Mouse (Mus musculus): Measurements from ENCODE around the gene Ing3. TPM values are rescaled to one million over a fixed set of nuclear protein-coding genes. Genes with fewer than 3 reads are reported as not detected.

Gene Ing3
- total and polyA plus RNA-seq, 3 experiments, result 14.5 to 34.3 (median 21.9) TPM

- no peak overlapping the region for H3K4me2 ChIP-seq (ENCODE audit: insufficient read depth, low read depth, poor library complexity, severe bottlenecking)
Observed at GRCm38 (mm10) chr6:22003200-22003587, 53.8 kb downstream of the Ing3 start.

GRCm38 (mm10) chr6:22003959-22004543 is 54.7 kb downstream of the Ing3 start:
- Histone ChIP-seq H3K36me3 (replicated peaks in 1 of 2; ENCODE audit: control insufficient read depth in 1 of 2, insufficient read depth in 1 of 2, low read length in 1 of 2) (no peaks in the 10 kb centered on the region), H3K4me2 (ENCODE audit: insufficient read depth, low read depth, poor library complexity, severe bottlenecking) (peak overlapping the region; percentile 21; the same call in 1 of the 2 replicates), H3K27me3 (replicated peaks) (no peaks in the 10 kb centered on the region), H3K27ac (ENCODE audit: insufficient read depth, low read depth) (no peak overlapping the region), H3K4me3 (replicated peaks in 1 of 3; ENCODE audit: low read depth in 2 of 3, low read length in 2 of 3, poor library complexity in 1 of 3) (no peak overlapping the region), H3K4me1 (ENCODE audit: control insufficient read depth in 1 of 2, insufficient read depth in 2 of 2) (peaks cover 4 to 13% of the 10 kb centered on the region in 2 experiments), H3K9ac (ENCODE audit: insufficient read depth, low read depth) (no peak overlapping the region), H3K9me3 (replicated peaks; ENCODE audit: low read length) (no peaks in the 10 kb centered on the region), H3K79me2 (replicated peaks; ENCODE audit: control insufficient read depth, extremely low read depth, insufficient read depth, poor library complexity, severe bottlenecking) (no peaks in the 10 kb centered on the region)
- peak; percentile 24 for DNase-seq (ENCODE audit: extremely low read depth)
- dilution Hi-C loops (cut with MboI; ENCODE audit: extremely low pct_ligation_motif_present, extremely low pct_unique_long_range_greater_than_20kb, low sequenced_read_pairs), result no loop called here
- TF ChIP-seq SMC3 (IDR thresholded peaks at IDR 0.05; ENCODE audit: low read depth, low read length) (no peak), ELF1 (IDR thresholded peaks at IDR 0.05; ENCODE audit: low read depth, low read length) (0 out of 2 replicates have a peak, but pooled peaks have one; percentile 29), GABPA (IDR thresholded peaks at IDR 0.05; ENCODE audit: insufficient replicate concordance, low read depth, low read length) (no peak), TBP (conservative IDR thresholded peaks at IDR 0.05; ENCODE audit: low read depth, low read length) (no peak), NELFE (IDR thresholded peaks at IDR 0.05; ENCODE audit: low read depth, low read length) (no peak), MXI1 (IDR thresholded peaks at IDR 0.05; ENCODE audit: low read depth, low read length) (no peak), ETS1 (conservative IDR thresholded peaks at IDR 0.05; ENCODE audit: low read depth, low read length) (no peak), E2F4 (IDR thresholded peaks at IDR 0.05; ENCODE audit: insufficient replicate concordance, low read depth, low read length) (no peak), JUN (IDR thresholded peaks at IDR 0.05; ENCODE audit: insufficient read depth, low read depth, low read length) (no peak)
- in situ Hi-C loops (cut with MboI; ENCODE audit: low pct_ligation_motif_present, low pct_unique_long_range_greater_than_20kb, low sequenced_read_pairs), result no loop called here

More at GRCm38 (mm10) chr6:22003200-22003587, 53.8 kb downstream of the Ing3 start:
- Histone ChIP-seq H3K9me3 (replicated peaks; ENCODE audit: low read length) (no peaks in the 10 kb centered on the region), H3K27me3 (replicated peaks) (no peaks in the 10 kb centered on the region), H3K27ac (ENCODE audit: insufficient read depth, low read depth) (no peak overlapping the region), H3K79me2 (replicated peaks; ENCODE audit: control insufficient read depth, extremely low read depth, insufficient read depth, poor library complexity, severe bottlenecking) (no peaks in the 10 kb centered on the region), H3K9ac (ENCODE audit: insufficient read depth, low read depth) (no peak overlapping the region), H3K4me1 (ENCODE audit: control insufficient read depth in 1 of 2, insufficient read depth in 2 of 2) (peaks cover 7 to 15% of the 10 kb centered on the region in 2 experiments), H3K36me3 (replicated peaks in 1 of 2; ENCODE audit: control insufficient read depth in 1 of 2, insufficient read depth in 1 of 2, low read length in 1 of 2) (no peaks in the 10 kb centered on the region), H3K4me3 (replicated peaks in 1 of 3; ENCODE audit: low read depth in 2 of 3, low read length in 2 of 3, poor library complexity in 1 of 3) (no peak overlapping the region)
- no peak for DNase-seq (ENCODE audit: extremely low read depth)
- dilution Hi-C loops (cut with MboI; ENCODE audit: extremely low pct_ligation_motif_present, extremely low pct_unique_long_range_greater_than_20kb, low sequenced_read_pairs) (no loop called here), in situ Hi-C loops (cut with MboI; ENCODE audit: low pct_ligation_motif_present, low pct_unique_long_range_greater_than_20kb, low sequenced_read_pairs) (no loop called here)
- no peak for TF ChIP-seq HCFC1 (IDR thresholded peaks at IDR 0.05; ENCODE audit: low read depth, low read length)
- TF ChIP-seq KAT2A (IDR thresholded peaks at IDR 0.05; ENCODE audit: insufficient replicate concordance, low read length), result no peak
- no peak for TF ChIP-seq UBTF (IDR thresholded peaks at IDR 0.05; ENCODE audit: low read depth, low read length)
- no peak for TF ChIP-seq GABPA (IDR thresholded peaks at IDR 0.05; ENCODE audit: insufficient replicate concordance, low read depth, low read length)
- no peak for TF ChIP-seq BHLHE40 (IDR thresholded peaks at IDR 0.05; ENCODE audit: low read depth, low read length)
- TF ChIP-seq USF1 (IDR thresholded peaks at IDR 0.05; ENCODE audit: low read depth, low read length), result no peak
- TF ChIP-seq CHD2 (IDR thresholded peaks at IDR 0.05; ENCODE audit: low read length), result no peak
